Comparison of ENCODE assay signal across 25 mouse cellular contexts in the genomic region with DNA sequence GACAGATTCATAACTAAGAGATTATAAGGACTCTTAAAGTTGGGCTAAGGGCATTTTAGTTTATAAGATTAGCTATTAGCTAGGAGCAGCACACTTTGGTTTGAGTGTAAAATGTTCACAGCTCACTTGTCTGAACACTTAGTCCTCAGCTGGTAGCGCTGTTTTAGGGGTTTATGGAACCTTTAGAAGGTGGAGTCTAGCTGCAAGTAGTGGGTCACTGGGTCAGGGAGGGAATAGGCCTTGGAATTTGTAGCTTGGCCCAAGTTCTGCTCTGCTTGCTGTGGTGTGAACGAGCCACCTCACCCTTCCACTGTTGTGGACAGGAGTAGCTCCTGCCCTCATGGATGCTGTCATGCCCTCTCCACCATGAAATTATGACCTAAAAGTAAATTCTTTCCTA. TPM values are rescaled to one million over a fixed set of nuclear protein-coding genes. Genes with fewer than 3 reads are reported as not detected.
DNase-seq lines count a peak whose midpoint lies in the region; ATAC-seq and TF ChIP-seq lines count a peak whose summit lies in the region.
"Had no signal": no experiment of that assay in that cellular context is flagged by ENCODE, and none has a peak within 500 bp of the region (broad histone marks: within the 10 kb centered on the region; RNA-seq: fewer than 3 reads in every experiment).

No protein-coding gene starts in this region.

- 36% methylated on average over 2 of the region's 2 CpGs for WGBS in kidney, adult 2 months
- WGBS in kidney, embryonic 16.5 days, result 62% methylated on average over 2 of the region's 2 CpGs
- WGBS in kidney, embryonic 15.5 days, result 66% methylated on average over 2 of the region's 2 CpGs

- H3K27me3 ChIP-seq in kidney, adult 2 months (replicated peaks; ENCODE audit: control insufficient read depth, insufficient read depth, low read length), result no peaks in the 10 kb centered on the region
- H3K27me3 ChIP-seq in kidney, embryonic 16.5 days (ENCODE audit: insufficient read depth, low read length), result no peaks in the 10 kb centered on the region
- no peaks in the 10 kb centered on the region for H3K27me3 ChIP-seq in kidney, embryonic 15.5 days
- H3K27me3 ChIP-seq: embryonic facial prominence, embryonic 13.5 days; embryonic facial prominence, embryonic 15.5 days; forebrain, embryonic 12.5 days had no signal

- ATAC-seq in kidney, embryonic 16.5 days (ENCODE audit: low FRiP score, low TSS enrichment), result no peak
- no peak for ATAC-seq in kidney, embryonic 15.5 days (replicated peaks; ENCODE audit: low FRiP score)
- ATAC-seq: forebrain, embryonic 14.5 days had no signal

- H3K4me3 ChIP-seq in kidney, adult 2 months (ENCODE audit: insufficient read depth, low read depth, low read length), result no peak overlapping the region
- H3K4me3 ChIP-seq in kidney, embryonic 16.5 days (ENCODE audit: low read length), result no peak overlapping the region
- no peak overlapping the region for H3K4me3 ChIP-seq in kidney, embryonic 15.5 days (replicated peaks)
- H3K4me3 ChIP-seq: embryonic facial prominence, embryonic 13.5 days; embryonic facial prominence, embryonic 15.5 days; erythroblast, embryonic 14.5 days; forebrain, embryonic 10.5 days; forebrain, embryonic 12.5 days had no signal

- DNase-seq in kidney, adult 2 months, result peak; percentile 62
- DNase-seq in kidney, adult 9 months, result peak; percentile 67
- peak; percentile 11 to 54 for DNase-seq in kidney, postnatal 25 days
- no peak for DNase-seq in kidney, postnatal 4 days
- DNase-seq in urinary bladder, adult 2 months (ENCODE audit: low spot score), result no peak
- DNase-seq: adrenal gland, adult 2 months; adrenal gland, postnatal 10 days; adrenal gland, postnatal 25 days; cerebellum, adult 11 months; cerebellum, adult 18-20 months; cerebellum, adult 8-10 months; cerebellum, adult 9-11 months; cerebellum, postnatal 36 days; embryo, embryonic 11 days had no signal

- no peak overlapping the region for H3K27ac ChIP-seq in kidney, adult 2 months (ENCODE audit: insufficient read depth, low read depth, low read length)
- H3K27ac ChIP-seq in kidney, embryonic 16.5 days (ENCODE audit: low read length), result no peak overlapping the region
- no peak overlapping the region for H3K27ac ChIP-seq in kidney, embryonic 15.5 days
- H3K27ac ChIP-seq: embryonic facial prominence, embryonic 13.5 days; embryonic facial prominence, embryonic 15.5 days; forebrain, embryonic 10.5 days; forebrain, embryonic 12.5 days had no signal

- H3K36me3 ChIP-seq in kidney, adult 2 months (ENCODE audit: control insufficient read depth, insufficient read depth, low read length), result no peaks in the 10 kb centered on the region
- no peaks in the 10 kb centered on the region for H3K36me3 ChIP-seq in kidney, embryonic 16.5 days (ENCODE audit: insufficient read depth, low read length)
- H3K36me3 ChIP-seq in kidney, embryonic 15.5 days, result no peaks in the 10 kb centered on the region
- H3K36me3 ChIP-seq: embryonic facial prominence, embryonic 13.5 days; embryonic facial prominence, embryonic 15.5 days; forebrain, embryonic 10.5 days; forebrain, embryonic 12.5 days had no signal

- no peak overlapping the region for H3K4me2 ChIP-seq in kidney, embryonic 16.5 days (replicated peaks; ENCODE audit: low read depth, low read length)
- no peak overlapping the region for H3K4me2 ChIP-seq in kidney, embryonic 15.5 days
- H3K4me2 ChIP-seq: embryonic facial prominence, embryonic 13.5 days; embryonic facial prominence, embryonic 15.5 days; forebrain, embryonic 12.5 days had no signal

- 0 out of 2 replicates have a peak, but pooled peaks cover 3% of the 10 kb centered on the region for H3K9me3 ChIP-seq in kidney, embryonic 16.5 days (ENCODE audit: low read length)
- H3K9me3 ChIP-seq in kidney, embryonic 15.5 days (replicated peaks), result no peaks in the 10 kb centered on the region
- H3K9me3 ChIP-seq: embryonic facial prominence, embryonic 13.5 days; embryonic facial prominence, embryonic 15.5 days; forebrain, embryonic 10.5 days; forebrain, embryonic 12.5 days had no signal

- no peak for TF ChIP-seq POLR2A in kidney, adult 2 months (IDR thresholded peaks at IDR 0.05; ENCODE audit: low read depth, low read length)

- TF ChIP-seq CTCF in kidney, adult 2 months (conservative IDR thresholded peaks at IDR 0.05; ENCODE audit: insufficient read depth, insufficient read length, low read depth, low read length), result no peak

- H3K4me1 ChIP-seq in kidney, adult 2 months (ENCODE audit: control insufficient read depth, insufficient read depth, low read length), result peaks cover 3% of the 10 kb centered on the region; the same call in 1 of the 2 replicates
- no peaks in the 10 kb centered on the region for H3K4me1 ChIP-seq in kidney, embryonic 16.5 days (ENCODE audit: insufficient read depth, low read length)
- no peaks in the 10 kb centered on the region for H3K4me1 ChIP-seq in kidney, embryonic 15.5 days
- H3K4me1 ChIP-seq: embryonic facial prominence, embryonic 13.5 days; embryonic facial prominence, embryonic 15.5 days; forebrain, embryonic 10.5 days; forebrain, embryonic 12.5 days had no signal

- H3K9ac ChIP-seq in kidney, embryonic 16.5 days (replicated peaks; ENCODE audit: low read length), result no peak overlapping the region
- no peak overlapping the region for H3K9ac ChIP-seq in kidney, embryonic 15.5 days
- H3K9ac ChIP-seq: embryonic facial prominence, embryonic 13.5 days; embryonic facial prominence, embryonic 15.5 days; forebrain, embryonic 12.5 days had no signal

RNA-seq across cellular contexts. Expression of a gene that starts 23.3 kb away (rescaled TPM):
- polyA plus RNA-seq in kidney, adult 2 months (2012; rRNA removed), result not detected in 2 replicates
- 0.09 TPM in 1 of 2 replicates, not detected in the other for polyA plus RNA-seq in kidney, embryonic 16.5 days (2015; fragmentation: Nextera tagmentation; extraction: Ambion mirVana)
- 0.08 and 0.12 TPM in 2 replicates for polyA plus RNA-seq in kidney, embryonic 15.5 days (2015; fragmentation: Nextera tagmentation; extraction: Ambion mirVana)
- not detected in 2 replicates for polyA plus RNA-seq in urinary bladder, adult 2 months (2012; rRNA removed)
- polyA plus RNA-seq: adrenal gland, adult 2 months; brain, embryonic 14.5 days; C2C12; embryonic facial prominence, embryonic 11.5 days; embryonic facial prominence, embryonic 13.5 days; erythroblast, embryonic 14.5 days; forebrain, embryonic 10.5 days; forebrain, embryonic 12.5 days; forebrain, embryonic 14.5 days had no signal

Comparison
In these comparisons a context has a peak if more than half of its experiments do, and no peak if none do; other contexts are left out.
1. DNase-seq: peak in kidney, adult 2 months (single experiment), kidney, adult 9 months (single experiment) and kidney, postnatal 25 days (2 of 2); none in kidney, postnatal 4 days (0 of 2) and urinary bladder, adult 2 months (single experiment).